Mouse (Mus musculus): ENCODE measurements at regions not wholly inside any gene's neighbourhood (a gene's known extent, or its start where the extent isn't known, plus 50 kb on each side); places are given as distances from the start of the nearest gene placed in this dataset.
A peak's percentile ranks its signal among the peaks of the same experiment; 100 is the strongest.

DNA sequence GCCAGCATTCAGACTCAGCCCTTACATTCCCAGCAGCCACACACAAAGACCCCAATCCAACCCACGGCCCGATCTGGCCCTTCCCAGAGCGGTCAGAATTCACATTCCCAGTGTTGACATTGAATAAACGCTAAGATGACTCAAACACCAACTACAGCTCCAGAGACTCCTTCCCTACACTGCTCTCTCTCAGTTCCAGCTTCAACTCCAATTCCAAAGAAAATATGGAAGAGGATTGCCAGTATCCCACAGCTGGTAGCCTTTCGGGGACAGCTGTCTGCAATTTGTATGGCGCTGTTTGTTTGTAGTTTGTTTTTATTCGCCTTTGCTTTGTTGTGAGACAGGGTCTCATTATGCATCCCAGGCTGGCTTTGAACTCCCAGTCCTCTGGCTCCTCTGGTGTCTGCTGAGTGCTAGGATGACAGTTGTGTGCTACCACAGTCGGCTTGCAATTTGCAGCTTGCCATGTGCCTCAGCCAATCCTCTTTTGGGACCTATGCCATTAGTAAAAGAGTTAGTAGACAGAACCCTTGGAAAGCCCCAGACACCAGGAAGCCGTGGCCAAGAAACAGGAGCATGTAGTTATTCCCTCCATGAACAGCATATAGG, 51.0 kb upstream of the Pkdcc start:
- H3K36me3 ChIP-seq: no peaks in the 10 kb centered on the region
- H3K27me3 ChIP-seq (ENCODE audit: insufficient read depth, poor library complexity, severe bottlenecking): 0 out of 2 replicates have a peak, but pooled peaks cover 16% of the 10 kb centered on the region
- no peak for DNase-seq (ENCODE audit: low spot score)
- no peak overlapping the region for H3K4me3 ChIP-seq
- no peaks in the 10 kb centered on the region for H3K9me3 ChIP-seq
- WGBS: 33% methylated on average over 9 of the region's 9 CpGs
- H3K4me1 ChIP-seq (replicated peaks): peaks cover 46% of the 10 kb centered on the region
- peak overlapping the region; percentile 8 for H3K27ac ChIP-seq

DNA sequence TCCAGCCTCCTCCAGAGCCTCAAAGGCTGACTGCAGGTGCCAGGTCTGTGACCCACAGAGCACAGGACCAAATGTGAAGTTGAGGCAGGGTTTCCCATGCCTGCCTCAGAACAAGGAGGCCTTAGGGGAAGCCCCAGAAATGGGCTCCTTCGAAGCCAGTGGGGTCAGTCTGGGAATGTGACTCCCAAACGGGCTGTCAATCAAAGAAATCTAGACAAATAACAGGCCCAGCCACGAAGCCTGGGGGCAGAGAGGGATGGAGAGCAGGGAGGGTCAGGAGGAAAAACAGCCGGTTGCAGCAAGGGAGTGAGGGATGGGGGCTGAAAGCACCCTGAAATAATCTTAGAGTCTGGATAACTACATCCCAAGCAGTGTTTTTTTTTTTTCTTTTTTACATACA, 50.4 kb upstream of the Pkdcc start:
- peaks cover 46% of the 10 kb centered on the region for H3K4me1 ChIP-seq (replicated peaks)
- peak; percentile 64 for DNase-seq (ENCODE audit: low spot score)
- H3K27me3 ChIP-seq (ENCODE audit: insufficient read depth, poor library complexity, severe bottlenecking): 0 out of 2 replicates have a peak, but pooled peaks cover 16% of the 10 kb centered on the region
- no peaks in the 10 kb centered on the region for H3K9me3 ChIP-seq
- 6% methylated on average over 4 of the region's 4 CpGs for WGBS
- H3K36me3 ChIP-seq: no peaks in the 10 kb centered on the region
- H3K27ac ChIP-seq: peak overlapping the region; percentile 8
- no peak overlapping the region for H3K4me3 ChIP-seq

DNA sequence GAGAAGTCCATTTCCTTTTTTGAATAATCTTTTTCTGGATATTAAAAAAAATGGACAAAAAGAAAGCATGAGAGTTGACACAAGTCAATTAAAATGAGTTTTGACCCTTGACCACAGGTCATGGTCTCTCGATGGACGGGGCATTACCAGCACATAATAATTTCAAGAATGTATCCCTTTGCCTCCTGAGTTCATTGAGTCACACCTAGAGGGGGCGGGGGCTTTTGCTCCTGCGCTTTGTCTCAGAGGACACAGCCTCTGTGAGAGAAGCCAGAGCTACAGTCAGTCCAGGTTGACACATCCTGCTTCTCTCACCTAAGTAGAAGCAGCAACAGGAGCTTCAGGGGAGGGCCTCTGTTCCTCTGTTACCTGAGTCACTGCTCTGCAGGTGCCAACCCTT, 50.0 kb upstream of the Pkdcc start:
- peak; percentile 26 for DNase-seq (ENCODE audit: low spot score)
- H3K4me3 ChIP-seq: no peak overlapping the region
- H3K27me3 ChIP-seq (ENCODE audit: insufficient read depth, poor library complexity, severe bottlenecking): 0 out of 2 replicates have a peak, but pooled peaks cover 16% of the 10 kb centered on the region
- H3K9me3 ChIP-seq: no peaks in the 10 kb centered on the region
- 55% methylated on average over 4 of the region's 4 CpGs for WGBS
- H3K27ac ChIP-seq: no peak overlapping the region
- H3K4me1 ChIP-seq (replicated peaks): peaks cover 46% of the 10 kb centered on the region
- no peaks in the 10 kb centered on the region for H3K36me3 ChIP-seq
